ENCODE assay signal across 28 mouse cellular contexts in the genomic region with DNA sequence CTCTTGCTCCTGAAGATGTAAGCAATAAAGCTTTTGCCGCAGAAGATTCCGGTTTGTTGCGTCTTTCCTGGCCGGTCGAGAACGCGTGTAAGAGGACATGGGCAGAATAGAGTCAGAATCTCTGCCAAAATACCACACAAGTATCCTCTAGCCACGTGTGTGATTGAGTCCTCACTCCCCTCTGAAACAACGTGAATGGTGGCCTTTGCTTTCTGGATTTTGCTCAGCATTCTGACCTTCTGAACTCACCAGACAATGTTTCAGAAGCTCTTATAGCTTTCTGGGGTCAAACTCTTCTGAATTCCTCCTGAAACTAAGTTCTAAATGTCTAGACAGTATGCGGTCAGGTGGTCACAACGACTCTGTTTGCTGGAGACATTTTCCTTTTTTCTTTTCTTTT.
"Had no signal": no experiment of that assay in that cellular context is flagged by ENCODE, and none has a peak within 500 bp of the region (broad histone marks: within the 10 kb centered on the region; RNA-seq: fewer than 3 reads in every experiment).

No protein-coding gene starts in this region.

- H3K27me3 ChIP-seq: heart, embryonic 12.5 days; heart, embryonic 13.5 days; heart, embryonic 15.5 days; hindbrain, embryonic 12.5 days; hindbrain, embryonic 13.5 days; hindbrain, embryonic 15.5 days; intestine, embryonic 15.5 days; kidney, embryonic 15.5 days had no signal

- H3K4me3 ChIP-seq: heart, embryonic 12.5 days; heart, embryonic 13.5 days; heart, embryonic 15.5 days; hindbrain, embryonic 10.5 days; hindbrain, embryonic 12.5 days; hindbrain, embryonic 13.5 days; hindbrain, embryonic 15.5 days; intestine, embryonic 15.5 days; kidney, embryonic 15.5 days; layer of hippocampus, adult 2 months; left cerebral cortex, adult 2 months had no signal

- H3K36me3 ChIP-seq: heart, embryonic 12.5 days; heart, embryonic 13.5 days; heart, embryonic 15.5 days; hindbrain, embryonic 10.5 days; hindbrain, embryonic 12.5 days; hindbrain, embryonic 13.5 days; hindbrain, embryonic 15.5 days; intestine, embryonic 15.5 days; kidney, embryonic 15.5 days had no signal

- H3K27ac ChIP-seq: heart, embryonic 13.5 days; heart, embryonic 15.5 days; hindbrain, embryonic 10.5 days; hindbrain, embryonic 12.5 days; hindbrain, embryonic 13.5 days; hindbrain, embryonic 14.5 days; hindbrain, embryonic 15.5 days; hindbrain, postnatal 0 days; intestine, embryonic 15.5 days; kidney, embryonic 15.5 days; kidney, postnatal 0 days; layer of hippocampus, adult 2 months; left cerebral cortex, adult 2 months had no signal

- H3K9me3 ChIP-seq: heart, embryonic 12.5 days; heart, embryonic 13.5 days; heart, embryonic 15.5 days; hindbrain, embryonic 10.5 days; hindbrain, embryonic 12.5 days; hindbrain, embryonic 13.5 days; hindbrain, embryonic 15.5 days; intestine, embryonic 15.5 days; kidney, embryonic 15.5 days had no signal

- DNase-seq: heart, postnatal 10 days; heart, postnatal 14 days; heart, postnatal 36 days; heart, postnatal 4 days; kidney, adult 11 months; kidney, adult 18-20 months; kidney, postnatal 10 days; kidney, postnatal 14 days; kidney, postnatal 25 days; kidney, postnatal 36 days; kidney, postnatal 4 days; layer of hippocampus, adult 9-11 months; layer of hippocampus, postnatal 36 days had no signal

- H3K9ac ChIP-seq: heart, embryonic 12.5 days; heart, embryonic 13.5 days; heart, embryonic 15.5 days; hindbrain, embryonic 12.5 days; hindbrain, embryonic 13.5 days; hindbrain, embryonic 14.5 days; hindbrain, embryonic 15.5 days; intestine, embryonic 15.5 days; kidney, embryonic 15.5 days had no signal

- H3K4me1 ChIP-seq: heart, embryonic 12.5 days; heart, embryonic 13.5 days; heart, embryonic 15.5 days; hindbrain, embryonic 10.5 days; hindbrain, embryonic 12.5 days; hindbrain, embryonic 13.5 days; hindbrain, embryonic 15.5 days; intestine, embryonic 15.5 days; kidney, embryonic 15.5 days had no signal

- H3K4me2 ChIP-seq: heart, embryonic 11.5 days; heart, embryonic 12.5 days; heart, embryonic 13.5 days; heart, embryonic 15.5 days; hindbrain, embryonic 12.5 days; hindbrain, embryonic 13.5 days; hindbrain, embryonic 14.5 days; hindbrain, embryonic 15.5 days; intestine, embryonic 15.5 days; kidney, embryonic 15.5 days had no signal
